Comparison of ENCODE assay signal across 15 mouse cellular contexts in the genomic region with DNA sequence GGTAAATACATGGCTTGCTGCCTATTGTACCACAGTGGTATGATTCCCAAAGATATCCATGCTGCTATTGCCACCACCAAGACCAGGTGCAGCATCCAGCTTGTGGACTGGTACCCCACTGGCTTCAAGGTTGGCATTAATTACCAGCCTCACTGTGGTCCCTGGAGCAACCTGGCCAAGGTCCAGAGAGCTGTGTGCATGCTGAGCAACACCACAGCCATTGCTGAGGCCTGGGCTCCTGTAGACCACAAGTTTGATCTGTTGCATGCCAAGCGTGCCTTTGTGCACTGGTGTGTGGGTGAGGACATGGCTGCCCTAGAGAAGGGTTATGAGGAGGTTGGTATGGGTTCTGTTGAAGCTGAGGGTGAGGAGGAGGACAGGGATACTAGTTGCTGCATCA.
A peak's percentile ranks its signal among the peaks of the same experiment; 100 is the strongest.
DNase-seq lines count a peak whose midpoint lies in the region; ATAC-seq and TF ChIP-seq lines count a peak whose summit lies in the region.
"Had no signal": no experiment of that assay in that cellular context is flagged by ENCODE, and none has a peak within 500 bp of the region (broad histone marks: within the 10 kb centered on the region; RNA-seq: fewer than 3 reads in every experiment).

No protein-coding gene starts in this region.

- no peak for TF ChIP-seq POLR2A in cerebellum, adult 2 months (IDR thresholded peaks at IDR 0.05; ENCODE audit: borderline replicate concordance, insufficient read depth, low read length)

- H3K27me3 ChIP-seq in hindbrain, embryonic 13.5 days, result no peaks in the 10 kb centered on the region
- no peaks in the 10 kb centered on the region for H3K27me3 ChIP-seq in hindbrain, embryonic 10.5 days (ENCODE audit: insufficient read depth, poor library complexity, severe bottlenecking)
- no peaks in the 10 kb centered on the region for H3K27me3 ChIP-seq in cerebellum, adult 2 months (ENCODE audit: control insufficient read depth, insufficient read depth, low read length)
- H3K27me3 ChIP-seq in intestine, postnatal 0 days (replicated peaks; ENCODE audit: control insufficient read depth, insufficient read depth, low read length), result no peaks in the 10 kb centered on the region
- H3K27me3 ChIP-seq: limb, embryonic 15.5 days had no signal

- no peak for ATAC-seq in hindbrain, embryonic 13.5 days (ENCODE audit: low FRiP score)
- ATAC-seq in intestine, postnatal 0 days, result no peak
- ATAC-seq: forebrain, postnatal 0 days had no signal

- no peak overlapping the region for H3K9ac ChIP-seq in hindbrain, embryonic 13.5 days
- H3K9ac ChIP-seq in intestine, postnatal 0 days (ENCODE audit: low read depth, low read length), result no peak overlapping the region
- H3K9ac ChIP-seq: forebrain, postnatal 0 days; limb, embryonic 15.5 days had no signal

- H3K36me3 ChIP-seq in hindbrain, embryonic 13.5 days, result peaks cover 5% of the 10 kb centered on the region
- peaks cover 17% of the 10 kb centered on the region for H3K36me3 ChIP-seq in hindbrain, embryonic 10.5 days
- no peaks in the 10 kb centered on the region for H3K36me3 ChIP-seq in intestine, postnatal 0 days (ENCODE audit: control insufficient read depth, insufficient read depth)

- 0 out of 2 replicates have a peak overlapping the region, but pooled peaks have one; percentile 13 for H3K27ac ChIP-seq in hindbrain, embryonic 13.5 days
- H3K27ac ChIP-seq in hindbrain, embryonic 10.5 days, result no peak overlapping the region
- no peak overlapping the region for H3K27ac ChIP-seq in cerebellum, adult 2 months (ENCODE audit: insufficient read depth, low read length)
- no peak overlapping the region for H3K27ac ChIP-seq in intestine, postnatal 0 days (ENCODE audit: low read depth, low read length)
- H3K27ac ChIP-seq: limb, embryonic 15.5 days had no signal

- H3K4me3 ChIP-seq in hindbrain, embryonic 13.5 days, result no peak overlapping the region
- H3K4me3 ChIP-seq in hindbrain, embryonic 10.5 days, result no peak overlapping the region
- no peak overlapping the region for H3K4me3 ChIP-seq in cerebellum, adult 2 months (replicated peaks; ENCODE audit: insufficient read depth, low read depth, low read length)
- H3K4me3 ChIP-seq in intestine, postnatal 0 days (ENCODE audit: low read depth, low read length), result no peak overlapping the region
- H3K4me3 ChIP-seq: erythroblast, embryonic 14.5 days; limb, embryonic 15.5 days had no signal

- 92% methylated on average over 1 of the region's 1 CpGs for WGBS in hindbrain, embryonic 13.5 days
- 95% methylated on average over 1 of the region's 1 CpGs for WGBS in hindbrain, embryonic 10.5 days
- 55% methylated on average over 1 of the region's 1 CpGs for WGBS in cerebellum, adult 2 months
- 93% methylated on average over 1 of the region's 1 CpGs for WGBS in intestine, postnatal 0 days

- no peak overlapping the region for H3K4me2 ChIP-seq in hindbrain, embryonic 13.5 days
- H3K4me2 ChIP-seq in intestine, postnatal 0 days (replicated peaks; ENCODE audit: low read depth), result no peak overlapping the region
- H3K4me2 ChIP-seq: limb, embryonic 15.5 days had no signal

- H3K4me1 ChIP-seq in hindbrain, embryonic 13.5 days (replicated peaks), result peaks cover 18% of the 10 kb centered on the region
- H3K4me1 ChIP-seq in hindbrain, embryonic 10.5 days (replicated peaks), result no peaks in the 10 kb centered on the region
- peaks cover 21% of the 10 kb centered on the region for H3K4me1 ChIP-seq in cerebellum, adult 2 months (ENCODE audit: control insufficient read depth, insufficient read depth, low read length)
- no peaks in the 10 kb centered on the region for H3K4me1 ChIP-seq in intestine, postnatal 0 days (replicated peaks; ENCODE audit: control insufficient read depth, insufficient read depth, low read length)
- H3K4me1 ChIP-seq: limb, embryonic 15.5 days had no signal

- no peaks in the 10 kb centered on the region for H3K9me3 ChIP-seq in hindbrain, embryonic 13.5 days
- no peaks in the 10 kb centered on the region for H3K9me3 ChIP-seq in hindbrain, embryonic 10.5 days
- no peaks in the 10 kb centered on the region for H3K9me3 ChIP-seq in intestine, postnatal 0 days (ENCODE audit: control insufficient read depth)
- H3K9me3 ChIP-seq: limb, embryonic 15.5 days had no signal

- DNase-seq in hindbrain, embryonic 10.5 days (ENCODE audit: low spot score), result no peak
- peak; percentile 65 for DNase-seq in Muller cell, postnatal 12 days (ENCODE audit: inconsistent ontology term)
- DNase-seq in cerebellum, adult 2 months, result peak; percentile 59 to 66
- peak; percentile 66 for DNase-seq in kidney, postnatal 10 days
- no peak for DNase-seq in frontal cortex, postnatal 36 days (ENCODE audit: low spot score in 2 of 2)
- DNase-seq: adrenal gland, adult 2 months; forebrain, postnatal 0 days; heart, postnatal 36 days; lung, adult 2 months; midbrain, embryonic 14.5 days; right cerebral cortex, postnatal 4 days had no signal

- TF ChIP-seq CTCF in cerebellum, adult 2 months (IDR thresholded peaks at IDR 0.05; ENCODE audit: borderline replicate concordance, insufficient read depth, low read depth, low read length), result no peak
- TF ChIP-seq CTCF in intestine, postnatal 0 days (IDR thresholded peaks at IDR 0.05; ENCODE audit: low read depth), result no peak

Comparison
In these comparisons a context has a peak if more than half of its experiments do, and no peak if none do; other contexts are left out.
1. DNase-seq: peak in Muller cell, postnatal 12 days (single experiment), cerebellum, adult 2 months (2 of 2) and kidney, postnatal 10 days (single experiment); none in hindbrain, embryonic 10.5 days (single experiment) and frontal cortex, postnatal 36 days (0 of 2).